Mouse (Mus musculus): ENCODE results near the gene Orc5.
"Not testable (repeated sequence)": the region's sequence is repeated elsewhere in the genome, so short reads cannot be mapped to it uniquely, and the experiment has no call there.

Gene Orc5

GRCm38 (mm10) chr5:22546536-22546935 is 3.7 kb downstream of the Orc5 start:
- ChIA-PET POLR2A (no interaction called here), CTCF (no interaction called here)

GRCm38 (mm10) chr5:22545305-22545704 is 4.9 kb downstream of the Orc5 start:
- POLR2A ChIA-PET = interaction anchor here in 1 of 4 experiments (0.6 to 1.0 kb wide), 2 partner anchors 13 to 752 kb away, joined by 3 read pairs; no protein-coding TSS in a partner anchor
- CTCF ChIA-PET = no interaction called here

GRCm38 (mm10) chr5:22542676-22543075 is 7.6 kb downstream of the Orc5 start:
- ChIA-PET POLR2A (interaction anchor here in 1 of 4 experiments (0.9 kb wide), 1 partner anchor 11 kb away, joined by 3 read pairs; no protein-coding TSS in a partner anchor), CTCF (no interaction called here)

GRCm38 (mm10) chr5:22538996-22539600 is 11.1 kb downstream of the Orc5 start:
- ChIA-PET POLR2A (interaction anchor here in 2 of 4 experiments (0.6 to 3.6 kb wide), 3 partner anchors 10 to 324 kb away, joined by 3 to 29 read pairs (median 13); partner anchors contain the start of gene Orc5 (in 2 of the 2)), CTCF (no interaction called here)

GRCm38 (mm10) chr5:22536695-22537094 is 13.5 kb downstream of the Orc5 start:
- ChIA-PET POLR2A (interaction anchor here in 2 of 4 experiments (0.8 to 3.6 kb wide), 2 partner anchors 13 kb away, joined by 3 to 29 read pairs; partner anchors contain the start of gene Orc5 (in 2 of the 2)), CTCF (no interaction called here)

GRCm38 (mm10) chr5:22532571-22532970 is 17.7 kb downstream of the Orc5 start:
- ChIA-PET CTCF (interaction anchor here in 1 of 4 experiments (0.5 kb wide), 1 partner anchor 693 kb away, joined by 4 read pairs; no protein-coding TSS in a partner anchor), POLR2A (interaction anchor here in 2 of 4 experiments (0.7 to 2.8 kb wide), 6 partner anchors 8 to 740 kb away, joined by 3 to 12 read pairs (median 4); partner anchors contain the start of gene Orc5 (in 2 of the 2))

- CTCF ChIA-PET = no interaction called here
- POLR2A ChIA-PET = interaction anchor here in 1 of 4 experiments (0.8 to 2.4 kb wide), 3 partner anchors 12 to 37 kb away, joined by 3 to 8 read pairs (median 7); partner anchors contain the start of gene Orc5
Observed at GRCm38 (mm10) chr5:22522612-22523011, 27.6 kb downstream of the Orc5 start.

- CTCF ChIA-PET = interaction anchor here in 1 of 4 experiments (1.5 kb wide), 1 partner anchor 8 kb away, joined by 6 read pairs; no protein-coding TSS in a partner anchor
- POLR2A ChIA-PET = interaction anchor here in 1 of 4 experiments (1.5 to 3.3 kb wide), 4 partner anchors 10 to 30 kb away, joined by 5 to 12 read pairs (median 7); partner anchors contain the start of gene Orc5
Observed at GRCm38 (mm10) chr5:22519708-22520107, 30.5 kb downstream of the Orc5 start.

GRCm38 (mm10) chr5:22515745-22516144 is 34.5 kb downstream of the Orc5 start:
- POLR2A ChIA-PET = interaction anchor here in 1 of 4 experiments (1.0 to 1.3 kb wide), 2 partner anchors 14 to 19 kb away, joined by 3 to 5 read pairs; no protein-coding TSS in a partner anchor
- CTCF ChIA-PET = interaction anchor here in 1 of 4 experiments (1.0 kb wide), 1 partner anchor 16 kb away, joined by 3 read pairs; no protein-coding TSS in a partner anchor

GRCm38 (mm10) chr5:22514231-22514630 is 36.0 kb downstream of the Orc5 start:
- POLR2A ChIA-PET, CTCF ChIA-PET: not testable (repeated sequence)

- CTCF ChIA-PET = not testable (repeated sequence)
Observed at GRCm38 (mm10) chr5:22512579-22512978, 37.6 kb downstream of the Orc5 start.

GRCm38 (mm10) chr5:22511824-22512223 is 38.4 kb downstream of the Orc5 start:
- POLR2A ChIA-PET = interaction anchor here in 2 of 4 experiments (0.5 to 1.0 kb wide), 4 partner anchors 10 to 127 kb away, joined by 3 read pairs; partner anchors contain the start of gene Orc5 (in 1 of the 2)
- CTCF ChIA-PET = interaction anchor here in 3 of 4 experiments (0.6 to 1.0 kb wide), 4 partner anchors 9 to 637 kb away, joined by 3 to 6 read pairs (median 3); no protein-coding TSS in a partner anchor

More at GRCm38 (mm10) chr5:22512579-22512978, 37.6 kb downstream of the Orc5 start:
- POLR2A ChIA-PET = not testable (repeated sequence)

GRCm38 (mm10) chr5:22508560-22508959 is 41.7 kb downstream of the Orc5 start:
- POLR2A ChIA-PET = interaction anchor here in 1 of 4 experiments (0.6 kb wide), 1 partner anchor 113 kb away, joined by 3 read pairs; no protein-coding TSS in a partner anchor
- CTCF ChIA-PET = no interaction called here

GRCm38 (mm10) chr5:22499437-22499836 is 50.8 kb downstream of the Orc5 start:
- POLR2A ChIA-PET = interaction anchor here in 2 of 4 experiments (0.5 to 1.7 kb wide), 6 partner anchors 9 to 691 kb away, joined by 3 to 5 read pairs (median 3); partner anchors contain the start of gene Orc5 (in 1 of the 2)
- CTCF ChIA-PET = interaction anchor here in 3 of 4 experiments (1.1 to 1.7 kb wide), 3 partner anchors 10 to 13 kb away, joined by 3 to 7 read pairs (median 5); no protein-coding TSS in a partner anchor

GRCm38 (mm10) chr5:22491088-22491487 is 59.1 kb downstream of the Orc5 start:
- CTCF ChIA-PET = interaction anchor here in 1 of 4 experiments (0.7 kb wide), 1 partner anchor 94 kb away, joined by 3 read pairs; no protein-coding TSS in a partner anchor
- POLR2A ChIA-PET = interaction anchor here in 1 of 4 experiments (1.0 to 3.3 kb wide), 3 partner anchors 10 to 20 kb away, joined by 3 to 14 read pairs (median 3); no protein-coding TSS in a partner anchor

GRCm38 (mm10) chr5:22489091-22489490 is 61.1 kb downstream of the Orc5 start:
- ChIA-PET CTCF (interaction anchor here (0.5 to 1.3 kb wide), 16 partner anchors 9 to 1267 kb away, joined by 3 to 7 read pairs (median 3); no protein-coding TSS in a partner anchor), POLR2A (interaction anchor here in 1 of 4 experiments (1.0 to 3.3 kb wide), 4 partner anchors 12 to 32 kb away, joined by 3 to 14 read pairs (median 4); no protein-coding TSS in a partner anchor)

GRCm38 (mm10) chr5:22486601-22487206 is 63.5 kb downstream of the Orc5 start:
- POLR2A ChIA-PET = interaction anchor here in 2 of 4 experiments (0.5 to 2.1 kb wide), 4 partner anchors 13 to 1188 kb away, joined by 3 to 7 read pairs (median 4); partner anchors contain the start of gene Orc5 (in 1 of the 2)
- CTCF ChIA-PET = interaction anchor here in 1 of 4 experiments (1.5 kb wide), 1 partner anchor 13 kb away, joined by 3 read pairs; no protein-coding TSS in a partner anchor

- CTCF ChIA-PET = interaction anchor here in 1 of 4 experiments (0.6 to 1.5 kb wide), 2 partner anchors 14 to 740 kb away, joined by 3 to 4 read pairs; no protein-coding TSS in a partner anchor
- POLR2A ChIA-PET = interaction anchor here in 3 of 4 experiments (0.6 to 2.1 kb wide), 9 partner anchors 9 to 694 kb away, joined by 3 to 7 read pairs (median 3); no protein-coding TSS in a partner anchor
Observed at GRCm38 (mm10) chr5:22485764-22486163, 64.5 kb downstream of the Orc5 start.

GRCm38 (mm10) chr5:22482567-22482966 is 67.7 kb downstream of the Orc5 start:
- ChIA-PET POLR2A (no interaction called here), CTCF (no interaction called here)
